Mouse (Mus musculus): Measurements from ENCODE around the gene Slc22a16.

DNA sequence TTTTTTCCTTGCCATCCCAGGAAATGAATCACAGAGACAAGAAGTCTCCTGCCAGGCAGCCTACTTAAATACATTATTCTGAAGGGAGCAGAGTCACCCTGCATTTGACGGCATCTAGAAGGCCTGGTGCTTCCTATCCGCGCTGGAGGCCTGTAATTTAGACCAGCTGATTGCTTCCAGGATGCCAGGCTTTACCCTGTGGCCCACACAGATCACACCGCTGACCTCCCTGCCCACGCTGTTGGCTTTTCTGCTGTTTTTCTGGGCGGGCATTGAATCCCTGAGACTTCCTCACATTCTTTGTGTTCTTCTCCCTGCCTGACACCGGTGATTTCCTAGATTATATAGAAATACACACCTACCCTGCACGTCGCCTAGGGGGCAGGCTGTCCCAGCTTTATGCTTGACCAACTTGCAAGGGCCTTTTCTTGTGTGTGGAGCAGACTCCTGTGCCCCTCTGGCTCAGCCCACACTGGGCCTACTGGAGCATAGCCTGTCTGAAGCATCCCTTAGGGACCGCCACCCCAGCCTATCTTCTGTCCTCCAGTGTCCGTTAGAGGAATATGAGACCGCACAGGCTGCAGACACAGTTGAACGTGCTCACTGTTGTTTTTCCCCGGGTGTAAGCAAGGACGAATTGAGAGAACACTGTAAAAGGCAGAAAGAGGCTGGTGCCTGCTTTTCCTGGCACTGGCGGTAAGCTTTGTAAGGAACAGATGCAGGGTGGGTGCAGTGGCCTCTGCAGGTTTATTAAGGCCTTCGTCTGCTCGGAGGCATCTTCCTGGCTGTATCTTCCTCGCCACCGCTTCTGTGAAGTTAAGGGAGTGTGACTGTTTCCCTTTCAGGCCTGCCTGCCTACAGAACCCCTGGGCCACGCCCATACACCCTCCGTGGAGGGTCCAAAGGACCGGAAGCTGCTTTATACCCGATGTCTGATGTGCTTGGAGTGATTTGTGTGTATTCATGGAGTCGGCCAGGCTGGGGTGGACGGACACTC, 69.0 kb downstream of the Slc22a16 start:
- no peak for TF ChIP-seq HCFC1 (IDR thresholded peaks at IDR 0.05; ENCODE audit: borderline replicate concordance, insufficient read depth, low read length)
- no peak for TF ChIP-seq ZNF384 (IDR thresholded peaks at IDR 0.05; ENCODE audit: low read depth, low read length)
- TF ChIP-seq ZC3H11A (IDR thresholded peaks at IDR 0.05; ENCODE audit: borderline replicate concordance, low read depth, low read length): no peak

Measured in ES-E14 (cell line).